Mouse (Mus musculus) small intestine, adult 2 months (tissue): Measurements from ENCODE around the gene Tbca. TPM values are rescaled to one million over a fixed set of nuclear protein-coding genes. Genes with fewer than 3 reads are reported as not detected.

Experiments used
- H3K27ac ChIP-seq: fragments of 200-500 bp; 2 replicates; pipeline ENCODE4 v1.5.1; 2012; ENCODE audit warnings: low read depth, low read length, control low read depth, inconsistent platforms; ENCODE audit not compliant: insufficient read depth
- H3K27me3 ChIP-seq: fragments of 200-500 bp; 2 replicates; pipeline ENCODE4 v1.6.1; 2012; ENCODE audit warnings: mild to moderate bottlenecking, moderate library complexity, low read length, inconsistent platforms; ENCODE audit not compliant: control insufficient read depth, insufficient read depth
- H3K36me3 ChIP-seq: fragments of 200-500 bp; 2 replicates; pipeline ENCODE4 v1.6.1; 2012; ENCODE audit warnings: mild to moderate bottlenecking, low read length, control low read depth, inconsistent platforms; ENCODE audit not compliant: control insufficient read depth, insufficient read depth
- H3K4me1 ChIP-seq: fragments of 200-500 bp; 2 replicates; pipeline ENCODE4 v1.6.1; 2012; ENCODE audit warnings: low read length, inconsistent platforms, mixed read lengths; ENCODE audit not compliant: control insufficient read depth, insufficient read depth, insufficient read length
- H3K4me3 ChIP-seq: fragments of 200-500 bp; 2 replicates; pipeline ENCODE4 v1.5.1; 2012; ENCODE audit warnings: low read depth, mild to moderate bottlenecking, control low read depth, inconsistent platforms, low read length, moderate library complexity
- CTCF ChIP-seq: fragments of 200-500 bp; IDR thresholded peaks from 2 replicates; pipeline ENCODE4 v1.5.1; 2012; ENCODE audit warnings: low read depth, mild to moderate bottlenecking, control low read depth, inconsistent platforms, low read length, moderate library complexity, mixed read lengths; ENCODE audit not compliant: insufficient replicate concordance, insufficient read length; ENCODE audit errors: extremely low read depth
- POLR2A ChIP-seq: fragments of 200-500 bp; IDR thresholded peaks from 2 replicates; pipeline ENCODE4 v1.6.1; 2012; ENCODE audit warnings: low read depth, mild to moderate bottlenecking, control low read depth, inconsistent platforms, low read length, moderate library complexity
- WGBS: fragments of 180-500 bp; shearing (Covaris S2); methylation state at CpG from one replicate; pipeline ENCODE4 v1.1.7; 2018; 5-methylcytosine and 5-hydroxymethylcytosine counted together
- polyA plus RNA-seq: library from polyadenylated mRNA; depleted of rRNA; stranded (reverse); fragments of >200 nt; gene quantifications from 2 replicates; pipeline ENCODE4 v1.2.3, GENCODE M21; 2012

Gene Tbca
- polyA plus RNA-seq, 1 experiment: 0.91 TPM

DNA sequence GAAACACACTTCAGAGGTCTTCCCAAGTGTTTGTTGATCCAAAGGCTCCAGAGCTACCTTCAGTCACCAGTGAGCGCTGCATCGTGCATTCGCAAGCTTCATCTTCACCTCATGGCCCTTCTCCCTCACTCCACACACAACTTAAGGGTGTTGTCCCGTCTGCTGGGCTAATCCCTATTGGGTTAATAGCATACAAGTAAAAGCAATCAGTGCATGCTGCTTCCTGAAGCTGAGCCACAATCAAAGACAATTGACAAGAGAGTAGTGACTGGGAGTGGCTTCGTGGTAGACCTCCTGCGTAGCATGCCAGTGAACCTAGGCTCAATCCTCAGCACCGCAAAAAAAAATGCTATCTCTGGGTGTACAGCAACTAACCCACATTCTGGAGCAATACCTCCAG lies 59.2 kb downstream of the Tbca start:
- no peak overlapping the region for H3K27ac ChIP-seq
- 68% methylated on average over 7 of the region's 7 CpGs for WGBS
- no peaks in the 10 kb centered on the region for H3K27me3 ChIP-seq
- no peak for TF ChIP-seq CTCF
- no peak for TF ChIP-seq POLR2A
- no peak overlapping the region for H3K4me3 ChIP-seq
- H3K36me3 ChIP-seq: peaks cover 4% of the 10 kb centered on the region; the same call in 1 of the 2 replicates
- no peaks in the 10 kb centered on the region for H3K4me1 ChIP-seq

DNA sequence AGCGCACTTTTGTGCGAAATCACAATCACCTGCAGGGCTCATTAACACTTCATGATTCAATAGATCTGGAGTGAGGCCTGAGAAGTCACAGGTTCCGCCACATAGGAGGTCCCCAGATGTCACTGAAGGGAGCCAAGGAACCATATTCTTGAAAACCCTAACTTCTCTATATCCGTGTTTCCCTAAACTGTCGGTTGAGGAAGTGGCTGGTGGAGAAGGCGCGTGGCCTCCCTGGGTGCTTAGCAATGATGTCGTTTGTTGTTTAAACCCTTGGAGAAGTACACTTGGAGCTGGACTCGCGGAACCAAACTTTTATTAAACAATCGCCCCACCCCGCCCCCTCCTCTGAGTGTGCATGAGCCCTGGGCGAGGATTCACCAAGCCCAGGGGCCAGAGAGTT lies 60.6 kb downstream of the Tbca start:
- Histone ChIP-seq H3K27ac (no peak overlapping the region), H3K27me3 (no peaks in the 10 kb centered on the region), H3K36me3 (no peaks in the 10 kb centered on the region), H3K4me3 (no peak overlapping the region), H3K4me1 (no peaks in the 10 kb centered on the region)
- TF ChIP-seq POLR2A: no peak
- TF ChIP-seq CTCF: no peak
- 61% methylated on average over 13 of the region's 13 CpGs for WGBS

DNA sequence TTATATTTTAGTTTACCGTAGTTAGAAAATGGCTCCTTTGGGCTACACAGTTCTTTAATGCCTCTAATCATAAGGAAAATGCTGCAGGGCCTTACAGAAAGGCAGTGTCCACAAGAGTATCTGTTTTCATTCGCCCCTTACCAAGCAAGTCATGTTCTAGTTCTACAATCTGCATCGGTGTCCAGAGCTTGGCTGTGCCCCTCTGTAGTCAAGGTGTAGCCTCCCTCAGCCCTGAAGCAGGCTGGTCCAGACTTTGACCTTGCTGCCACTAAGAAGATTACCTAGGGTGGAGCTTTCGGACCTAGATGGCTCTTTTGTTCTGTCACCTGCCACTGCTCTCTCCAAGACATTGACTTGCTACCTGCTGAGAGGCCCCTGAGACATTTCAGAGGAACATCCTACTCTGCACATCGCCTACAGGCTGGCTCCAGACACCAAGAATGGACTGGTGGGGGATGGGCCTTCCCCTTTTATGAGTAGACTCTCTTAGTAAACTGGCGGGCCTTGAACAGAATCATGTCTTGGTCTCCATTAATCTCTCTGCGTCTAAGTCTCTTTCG lies 69.4 kb downstream of the Tbca start:
- peaks cover 5% of the 10 kb centered on the region; the same call in 1 of the 2 replicates for H3K4me1 ChIP-seq
- TF ChIP-seq CTCF: no peak
- no peak for TF ChIP-seq POLR2A
- H3K27ac ChIP-seq: no peak overlapping the region
- WGBS: 47% methylated on average over 8 of the region's 8 CpGs
- H3K4me3 ChIP-seq: no peak overlapping the region
- H3K27me3 ChIP-seq: no peaks in the 10 kb centered on the region
- H3K36me3 ChIP-seq: no peaks in the 10 kb centered on the region

- WGBS: 48% methylated on average over 8 of the region's 8 CpGs
- Histone ChIP-seq H3K27ac (no peak overlapping the region), H3K27me3 (no peaks in the 10 kb centered on the region), H3K36me3 (no peaks in the 10 kb centered on the region), H3K4me1 (peaks cover 5% of the 10 kb centered on the region; the same call in 1 of the 2 replicates), H3K4me3 (no peak overlapping the region)
- TF ChIP-seq CTCF (no peak), POLR2A (no peak)
Measured at GRCm38 (mm10) chr13:94859256-94859655, 70.5 kb downstream of the Tbca start.

DNA sequence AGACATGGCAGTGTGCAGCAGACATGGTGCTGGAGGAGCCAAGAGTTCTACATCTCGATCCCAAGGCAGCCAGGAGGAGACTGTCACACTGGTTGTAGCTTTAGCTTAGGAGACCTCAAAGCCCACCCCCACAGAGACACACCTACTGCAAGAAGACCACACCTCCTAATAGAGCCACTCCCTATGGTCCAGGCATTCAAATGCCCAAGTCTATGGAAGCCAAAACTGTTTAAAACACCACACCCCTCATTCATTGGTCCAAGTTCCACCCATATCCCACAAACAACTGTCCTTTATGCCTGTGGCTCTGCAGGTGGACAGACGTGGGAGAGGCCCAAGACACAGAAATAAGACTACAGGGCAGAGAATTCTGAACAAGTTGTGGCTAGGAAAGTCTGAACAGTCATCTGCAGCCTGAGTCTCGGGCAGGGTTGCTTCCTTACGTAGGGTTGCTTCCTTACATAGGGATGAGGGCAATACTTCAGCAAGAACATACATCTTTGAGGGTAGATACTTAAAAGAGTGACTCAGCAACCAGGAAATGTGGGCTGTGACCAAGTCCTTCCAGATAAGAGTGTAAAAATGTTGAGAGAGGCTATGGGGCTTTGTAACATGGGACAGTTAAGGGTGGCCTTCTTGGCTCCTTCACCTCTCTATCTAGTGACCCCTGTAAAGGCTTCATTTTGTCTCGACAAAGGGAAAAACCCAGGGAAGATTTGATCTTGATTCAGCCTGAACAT lies 74.0 kb downstream of the Tbca start:
- 48% methylated on average over 5 of the region's 5 CpGs for WGBS
- TF ChIP-seq CTCF: no peak
- TF ChIP-seq POLR2A: no peak
- Histone ChIP-seq H3K36me3 (no peaks in the 10 kb centered on the region), H3K27ac (no peak overlapping the region), H3K4me3 (no peak overlapping the region), H3K27me3 (peaks cover 8% of the 10 kb centered on the region), H3K4me1 (peaks cover 5% of the 10 kb centered on the region; the same call in 1 of the 2 replicates)

DNA sequence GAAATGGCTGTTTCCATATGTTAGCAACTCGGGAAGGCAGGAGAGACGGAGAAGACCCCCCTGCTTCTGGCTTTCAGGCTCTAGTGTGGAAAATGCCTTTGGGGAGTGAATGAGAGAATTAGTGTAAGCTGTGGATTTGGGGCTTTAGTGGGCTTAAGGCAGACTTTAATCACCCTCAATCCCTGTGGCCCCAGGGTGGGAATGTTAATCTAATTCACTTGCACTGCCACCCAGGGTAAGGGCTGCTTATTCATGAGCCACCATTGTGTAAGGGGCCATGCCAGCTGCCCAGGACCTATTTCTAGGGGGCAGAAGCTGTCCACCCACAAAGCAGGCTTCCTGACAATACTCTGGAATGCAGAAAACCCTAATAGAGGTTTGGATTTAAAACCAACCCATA lies 78.2 kb downstream of the Tbca start:
- H3K36me3 ChIP-seq: no peaks in the 10 kb centered on the region
- H3K4me1 ChIP-seq: 0 out of 2 replicates have a peak, but pooled peaks cover 3% of the 10 kb centered on the region
- 49% methylated on average over 2 of the region's 2 CpGs for whole genome bisulfite sequencing
- H3K27ac ChIP-seq: no peak overlapping the region
- TF ChIP-seq CTCF (no peak), POLR2A (no peak)
- H3K4me3 ChIP-seq: no peak overlapping the region
- peaks cover 42% of the 10 kb centered on the region for H3K27me3 ChIP-seq

DNA sequence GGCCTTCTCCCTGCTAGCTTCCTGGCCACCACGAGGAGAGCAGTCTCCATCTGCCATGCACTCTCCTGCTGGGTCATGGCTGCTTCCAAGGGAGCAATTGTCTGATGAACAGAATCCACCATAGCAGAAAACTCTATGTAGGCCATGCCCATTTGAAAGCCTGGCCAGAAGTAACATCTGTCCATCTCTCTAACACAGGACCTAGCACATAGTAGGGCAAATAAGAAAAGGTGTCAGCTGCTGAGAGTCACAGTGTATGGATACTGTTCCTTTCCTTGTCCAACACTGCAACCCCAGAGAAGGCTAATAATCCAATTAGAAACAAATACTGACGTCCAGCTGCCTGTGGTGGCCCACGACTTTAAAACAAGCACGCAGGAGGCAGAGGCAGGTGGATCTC lies 79.1 kb downstream of the Tbca start:
- 52% methylated on average over 4 of the region's 4 CpGs for WGBS
- Histone ChIP-seq H3K27ac (no peak overlapping the region), H3K4me1 (0 out of 2 replicates have a peak, but pooled peaks cover 3% of the 10 kb centered on the region), H3K4me3 (no peak overlapping the region), H3K36me3 (no peaks in the 10 kb centered on the region), H3K27me3 (peaks cover 47% of the 10 kb centered on the region)
- TF ChIP-seq POLR2A (no peak), CTCF (no peak)
